Mouse (Mus musculus) C2C12 (cell line): ENCODE results near the gene Map2. TPM values are rescaled to one million over a fixed set of nuclear protein-coding genes. Genes with fewer than 3 reads are reported as not detected.

Experiments
- H3K27me3 ChIP-seq: one replicate; pipeline ENCODE4 v1.6.1; 2011; ENCODE audit not compliant: control insufficient read depth, insufficient read depth, insufficient read length
- H3K36me3 ChIP-seq: one replicate; pipeline ENCODE4 v1.6.1; 2011; ENCODE audit not compliant: control insufficient read depth, insufficient read depth
- H3K4me3 ChIP-seq: one replicate; pipeline ENCODE4 v1.5.1; 2011; ENCODE audit warnings: mild to moderate bottlenecking, control low read depth; ENCODE audit not compliant: poor library complexity, insufficient read depth, severe bottlenecking
- H3K79me2 ChIP-seq: one replicate; pipeline ENCODE4 v1.6.1; 2011; ENCODE audit not compliant: control insufficient read depth, insufficient read depth
- H3K79me3 ChIP-seq: one replicate; pipeline ENCODE4 v1.6.1; 2011; ENCODE audit warnings: low read depth, control low read depth
- H3ac ChIP-seq: one replicate; pipeline ENCODE3; 2011; ENCODE audit warnings: low read depth; ENCODE audit not compliant: control insufficient read depth, insufficient read length
- CEBPB ChIP-seq: IDR thresholded peaks from one replicate; pipeline ENCODE4 v1.6.1; 2011; ENCODE audit warnings: low read depth, mild to moderate bottlenecking, control low read depth, moderate library complexity
- CTCF ChIP-seq: IDR thresholded peaks from one replicate; pipeline ENCODE4 v1.5.1; 2011; ENCODE audit not compliant: control insufficient read depth, insufficient read depth, insufficient read length
- FOSL1 ChIP-seq: IDR thresholded peaks from one replicate; pipeline ENCODE4 v1.8.0; 2011; ENCODE audit warnings: mild to moderate bottlenecking, low read length; ENCODE audit not compliant: poor library complexity, insufficient read depth, severe bottlenecking
- MAX ChIP-seq: IDR thresholded peaks from one replicate; pipeline ENCODE4 v1.6.1; 2011; ENCODE audit warnings: mild to moderate bottlenecking, control low read depth
- MYOD1 ChIP-seq: IDR thresholded peaks from one replicate; pipeline ENCODE4 v1.6.1; 2011; ENCODE audit warnings: low read depth; ENCODE audit not compliant: control insufficient read depth, insufficient read length
- MYOG ChIP-seq: IDR thresholded peaks from one replicate; pipeline ENCODE4 v1.6.1; 2011; ENCODE audit not compliant: control insufficient read depth, insufficient read length; ENCODE audit errors: extremely low read depth
- USF1 ChIP-seq: IDR thresholded peaks from one replicate; pipeline ENCODE4 v1.6.1; 2011; ENCODE audit warnings: low read depth, mild to moderate bottlenecking, control low read depth, moderate library complexity
- polyA plus RNA-seq: library from polyadenylated mRNA; unstranded; fragments of >200 nt; fragmentation: generic; extraction: Trizol; gene quantifications from one replicate; pipeline ENCODE4 v1.2.1, GENCODE M21; 2012; ENCODE audit warnings: missing spikeins

Map2 gene
- polyA plus RNA-seq, 1 experiment: 0.73 TPM

DNA sequence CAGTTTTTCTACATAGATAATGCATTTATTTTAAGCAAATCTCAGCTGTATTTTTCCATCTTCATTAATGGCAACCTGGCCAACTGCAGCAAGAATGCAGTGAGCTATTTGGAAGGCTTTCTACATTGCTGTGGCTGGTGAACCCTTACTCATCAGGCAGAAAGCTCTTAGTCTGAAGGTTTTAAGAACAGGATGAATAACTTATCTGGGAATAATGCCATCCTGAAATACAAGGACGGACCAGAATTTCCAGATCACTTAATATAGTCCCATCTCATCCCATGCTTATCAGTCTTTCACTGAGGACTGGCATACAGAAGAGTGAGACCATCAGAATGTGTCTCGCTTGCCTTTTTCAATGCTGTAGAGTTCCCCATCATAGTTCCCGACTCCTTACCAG is 24.3 kb upstream of the Map2 start:
- TF ChIP-seq USF1 (no peak), MAX (no peak), CTCF (no peak)
- no peaks in the 10 kb centered on the region for H3K36me3 ChIP-seq
- no peaks in the 10 kb centered on the region for H3K79me2 ChIP-seq
- no peaks in the 10 kb centered on the region for H3K79me3 ChIP-seq
- H3ac ChIP-seq: no peak overlapping the region
- no peak overlapping the region for H3K4me3 ChIP-seq
- H3K27me3 ChIP-seq: no peaks in the 10 kb centered on the region

DNA sequence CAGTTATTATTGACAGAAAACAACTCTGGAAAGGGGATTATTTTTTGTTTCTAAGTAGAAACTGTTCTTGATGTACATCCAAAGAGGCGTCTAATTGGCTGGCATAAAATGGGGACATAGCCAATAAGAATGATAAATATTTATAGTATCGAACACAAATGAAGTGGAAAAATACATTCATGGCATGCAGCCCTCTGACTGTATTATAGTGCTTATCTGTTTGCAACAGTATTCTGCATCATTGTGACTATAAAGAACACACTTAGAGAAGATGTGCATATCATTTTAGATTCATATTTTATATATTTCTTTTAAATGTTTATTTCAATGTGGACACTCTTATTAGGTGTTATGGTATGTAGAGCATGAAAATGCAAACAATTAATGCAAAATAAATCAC is 17.9 kb upstream of the Map2 start:
- no peaks in the 10 kb centered on the region for H3K36me3 ChIP-seq

DNA sequence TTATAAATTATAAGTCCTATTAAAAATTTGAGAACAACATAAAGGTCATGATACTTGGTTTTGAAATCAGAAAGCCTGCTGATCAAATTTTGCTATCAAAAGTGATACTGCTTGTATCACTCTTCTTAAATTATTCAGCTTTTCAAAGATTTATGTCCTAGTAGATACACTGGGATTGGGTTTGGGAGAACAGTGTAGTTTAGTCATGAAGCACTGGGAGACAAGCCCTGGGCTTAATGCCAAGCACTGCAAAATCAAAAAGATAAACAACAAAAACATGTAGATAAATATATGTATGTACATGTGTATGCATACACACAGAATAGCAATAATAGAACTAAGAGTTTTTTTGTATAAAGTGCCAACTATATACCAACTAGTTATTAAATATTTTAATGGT is 17.5 kb upstream of the Map2 start:
- no peaks in the 10 kb centered on the region for H3K36me3 ChIP-seq
- TF ChIP-seq MAX (no peak), MYOD1 (no peak), FOSL1 (no peak), CEBPB (no peak), USF1 (no peak), CTCF (no peak), MYOG (no peak)
- H3K79me3 ChIP-seq: no peaks in the 10 kb centered on the region

More for the DNA sequence above, 17.9 kb upstream of the Map2 start:
- H3K4me3 ChIP-seq: no peak overlapping the region
- no peaks in the 10 kb centered on the region for H3K79me2 ChIP-seq
- no peak overlapping the region for H3ac ChIP-seq
- no peaks in the 10 kb centered on the region for H3K79me3 ChIP-seq
- no peaks in the 10 kb centered on the region for H3K27me3 ChIP-seq
- no peak for TF ChIP-seq CTCF
- TF ChIP-seq MYOG: no peak
- no peak for TF ChIP-seq USF1
- no peak for TF ChIP-seq MYOD1
- TF ChIP-seq CEBPB: no peak
- no peak for TF ChIP-seq MAX
- TF ChIP-seq FOSL1: no peak

DNA sequence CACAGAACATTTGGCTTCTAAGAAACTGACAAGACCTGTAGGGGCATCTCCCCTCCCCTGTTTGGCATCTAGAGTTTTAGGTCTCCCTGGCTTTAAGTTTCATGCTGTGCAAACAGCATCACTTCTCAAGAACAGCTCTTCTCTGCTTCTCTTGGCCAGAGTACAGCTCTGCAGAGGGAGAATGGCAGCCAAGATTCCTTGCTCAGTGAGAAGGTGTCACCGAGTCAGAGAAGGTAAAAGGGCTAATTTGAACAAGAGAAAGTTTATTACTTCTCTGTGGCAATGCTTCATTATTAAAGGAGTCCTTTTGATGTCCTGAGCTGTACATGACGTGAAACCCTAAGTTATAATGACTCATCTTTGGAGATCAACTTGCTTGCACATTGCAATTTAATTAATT is 10.4 kb upstream of the Map2 start:
- no peak overlapping the region for H3K4me3 ChIP-seq
- H3K79me2 ChIP-seq: no peaks in the 10 kb centered on the region
- H3K36me3 ChIP-seq: no peaks in the 10 kb centered on the region
- no peak overlapping the region for H3ac ChIP-seq
- no peaks in the 10 kb centered on the region for H3K79me3 ChIP-seq
- no peaks in the 10 kb centered on the region for H3K27me3 ChIP-seq
- TF ChIP-seq MAX (no peak), CEBPB (no peak), MYOG (no peak), USF1 (no peak), MYOD1 (no peak), FOSL1 (no peak), CTCF (no peak)

More for the DNA sequence above, 17.5 kb upstream of the Map2 start:
- Histone ChIP-seq H3K4me3 (no peak overlapping the region), H3K79me2 (no peaks in the 10 kb centered on the region), H3ac (no peak overlapping the region), H3K27me3 (no peaks in the 10 kb centered on the region)

DNA sequence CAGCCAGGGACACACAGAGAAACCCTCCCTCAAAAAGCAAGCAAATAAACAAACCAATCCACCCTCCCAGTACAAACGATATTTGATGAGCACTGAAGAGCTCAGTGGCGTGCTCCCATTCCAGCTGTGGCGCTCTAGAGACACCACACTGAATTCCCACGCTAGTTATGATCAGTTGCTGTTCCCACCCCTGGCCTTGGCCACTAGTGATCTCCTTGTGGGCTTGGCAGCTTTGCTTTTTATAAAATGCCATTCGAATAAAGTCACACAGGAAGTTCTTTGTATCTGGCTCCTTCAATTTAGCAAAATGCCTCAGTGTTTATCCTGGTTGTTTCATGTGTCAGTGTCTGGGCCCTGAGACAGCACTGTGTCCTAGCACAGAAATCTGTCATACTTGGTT is 6.4 kb upstream of the Map2 start:
- no peaks in the 10 kb centered on the region for H3K79me3 ChIP-seq
- no peaks in the 10 kb centered on the region for H3K79me2 ChIP-seq
- no peak for TF ChIP-seq MYOG
- no peak for TF ChIP-seq USF1
- TF ChIP-seq CEBPB: no peak
- TF ChIP-seq FOSL1: no peak
- H3ac ChIP-seq: no peak overlapping the region
- H3K27me3 ChIP-seq: no peaks in the 10 kb centered on the region
- no peaks in the 10 kb centered on the region for H3K36me3 ChIP-seq
- H3K4me3 ChIP-seq: no peak overlapping the region

DNA sequence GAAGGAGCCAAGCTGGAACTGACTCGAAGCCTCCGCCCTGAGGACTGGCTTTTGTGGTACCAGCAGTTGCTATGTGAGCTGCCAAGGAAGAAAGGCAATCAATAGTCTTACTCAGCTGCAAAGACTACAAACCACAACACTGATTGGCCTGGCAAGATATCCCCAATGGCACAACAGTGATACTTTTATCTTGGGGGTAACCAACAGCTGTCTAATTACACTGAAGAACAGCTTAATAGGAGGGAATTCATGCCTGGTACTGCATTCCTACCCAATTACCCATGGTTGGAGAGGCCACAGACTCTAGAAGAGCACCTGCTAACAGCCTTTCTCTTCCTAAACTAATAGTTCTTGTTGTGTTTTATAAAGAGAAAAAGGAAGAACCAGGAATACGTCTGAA is 2.9 kb upstream of the Map2 start:
- Histone ChIP-seq H3K4me3 (no peak overlapping the region), H3ac (no peak overlapping the region), H3K79me2 (no peaks in the 10 kb centered on the region), H3K27me3 (no peaks in the 10 kb centered on the region), H3K79me3 (no peaks in the 10 kb centered on the region), H3K36me3 (no peaks in the 10 kb centered on the region)
- TF ChIP-seq CEBPB (no peak), MYOD1 (peak; percentile 86)

DNA sequence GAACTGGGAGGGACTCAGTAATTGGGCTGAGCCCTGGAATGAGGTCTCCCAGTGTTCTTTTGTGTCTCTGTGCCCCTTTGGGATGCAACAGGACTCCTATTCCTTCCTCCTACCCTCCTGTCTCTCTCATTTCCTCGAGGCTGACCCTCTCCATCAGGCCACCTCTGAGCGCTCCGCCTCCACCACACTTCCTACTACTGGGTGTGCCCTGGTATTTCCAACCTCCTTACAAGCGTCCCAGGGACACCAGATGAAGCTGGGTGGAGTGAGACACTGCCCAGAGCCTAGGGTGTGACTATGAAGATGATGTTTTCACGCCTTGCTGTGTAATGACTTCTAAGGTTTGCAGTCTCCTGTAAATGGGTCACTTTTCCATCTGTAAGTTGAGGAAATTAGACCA is 1.4 kb upstream of the Map2 start:
- TF ChIP-seq MYOD1 (no peak), FOSL1 (no peak), CEBPB (no peak), USF1 (no peak), MAX (no peak), CTCF (no peak), MYOG (no peak)
- Histone ChIP-seq H3K27me3 (no peaks in the 10 kb centered on the region), H3K79me3 (no peaks in the 10 kb centered on the region), H3K4me3 (no peak overlapping the region), H3K79me2 (no peaks in the 10 kb centered on the region), H3K36me3 (no peaks in the 10 kb centered on the region), H3ac (no peak overlapping the region)
